In the genomic region with DNA sequence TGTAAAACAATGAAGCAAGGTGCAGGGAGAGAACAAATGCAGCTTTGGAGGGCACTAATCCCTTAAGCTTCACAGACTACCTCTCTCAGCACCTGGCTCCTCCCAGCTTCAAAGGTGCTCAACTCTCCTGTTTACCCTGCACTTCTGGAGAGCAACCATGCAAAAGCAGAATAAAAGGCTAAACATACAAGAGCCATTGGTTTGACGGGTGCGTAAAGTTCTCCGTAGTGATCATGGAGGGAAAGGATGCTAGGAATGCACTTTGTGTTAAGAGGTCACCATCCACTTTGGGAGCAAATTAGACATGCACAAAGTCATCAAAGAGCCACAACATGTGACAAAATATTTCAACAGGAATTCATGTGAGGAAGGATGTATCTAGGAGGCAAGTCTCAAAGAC, we compare ENCODE assay signal across 22 mouse cellular contexts.
DNase-seq lines count a peak whose midpoint lies in the region; ATAC-seq lines count a peak whose summit lies in the region.
"Had no signal": no experiment of that assay in that cellular context is flagged by ENCODE, and none has a peak within 500 bp of the region (broad histone marks: within the 10 kb centered on the region; RNA-seq: fewer than 3 reads in every experiment).

No protein-coding gene starts in this region.

- H3K9me3 ChIP-seq in embryonic facial prominence, embryonic 14.5 days (ENCODE audit: control insufficient read depth, low read length), result peaks cover 4% of the 10 kb centered on the region; the same call in 1 of the 2 replicates
- H3K9me3 ChIP-seq in embryonic facial prominence, embryonic 10.5 days, result peaks cover 2% of the 10 kb centered on the region; the same call in 1 of the 2 replicates
- no peaks in the 10 kb centered on the region for H3K9me3 ChIP-seq in heart, embryonic 10.5 days
- H3K9me3 ChIP-seq: embryonic facial prominence, embryonic 13.5 days; forebrain, embryonic 13.5 days; forebrain, embryonic 15.5 days; G1E had no signal

- H3K9ac ChIP-seq in embryonic facial prominence, embryonic 14.5 days (ENCODE audit: low read depth, low read length), result no peak overlapping the region
- H3K9ac ChIP-seq: embryonic facial prominence, embryonic 13.5 days; forebrain, embryonic 13.5 days; forebrain, embryonic 15.5 days; forebrain, postnatal 0 days had no signal

- H3K27me3 ChIP-seq in embryonic facial prominence, embryonic 14.5 days (replicated peaks; ENCODE audit: control insufficient read depth, insufficient read depth, low read length), result no peaks in the 10 kb centered on the region
- H3K27me3 ChIP-seq in embryonic facial prominence, embryonic 10.5 days (replicated peaks; ENCODE audit: low read depth, poor library complexity, severe bottlenecking), result no peaks in the 10 kb centered on the region
- no peaks in the 10 kb centered on the region for H3K27me3 ChIP-seq in heart, embryonic 10.5 days (ENCODE audit: insufficient read depth, poor library complexity, severe bottlenecking)
- H3K27me3 ChIP-seq: CH12.LX; embryonic facial prominence, embryonic 13.5 days; forebrain, embryonic 13.5 days; forebrain, embryonic 15.5 days had no signal

- 61% methylated on average over 3 of the region's 3 CpGs for WGBS in embryonic facial prominence, embryonic 14.5 days
- 58% methylated on average over 3 of the region's 3 CpGs for WGBS in embryonic facial prominence, embryonic 10.5 days
- 74% methylated on average over 3 of the region's 3 CpGs for WGBS in heart, embryonic 10.5 days

- ATAC-seq in embryonic facial prominence, embryonic 14.5 days (ENCODE audit: low read depth), result peak; percentile 37; the same call in 1 of the 2 replicates
- ATAC-seq: activated CD4-positive, CD25-positive, alpha-beta regulatory T cell, adult 4 months; CD4-positive, CD25-positive, alpha-beta regulatory T cell, adult 4 months; forebrain, embryonic 13.5 days; forebrain, embryonic 15.5 days; forebrain, postnatal 0 days had no signal

- DNase-seq in embryonic facial prominence, embryonic 14.5 days (ENCODE audit: low spot score), result peak; percentile 31
- no peak for DNase-seq in embryonic facial prominence, embryonic 10.5 days (ENCODE audit: low spot score)
- DNase-seq in heart, embryonic 10.5 days (ENCODE audit: low spot score), result peak; percentile 57
- DNase-seq in heart, postnatal 25 days (ENCODE audit: low spot score), result no peak
- DNase-seq in gastrocnemius, adult 8-10 months (ENCODE audit: low spot score in 2 of 2), result no peak
- DNase-seq: adrenal gland, adult 8-10 months; adrenal gland, postnatal 14 days; adrenal gland, postnatal 36 days; B cell, adult 2 months; cerebellum, adult 11-12 months; cerebellum, adult 2 months; cerebellum, adult 9-10 months; cerebellum, postnatal 10 days; cerebellum, postnatal 25 days; forebrain, postnatal 0 days had no signal

- H3K4me1 ChIP-seq in embryonic facial prominence, embryonic 14.5 days (ENCODE audit: control insufficient read depth, insufficient read depth, low read length), result no peaks in the 10 kb centered on the region
- H3K4me1 ChIP-seq in embryonic facial prominence, embryonic 10.5 days, result peaks cover 18% of the 10 kb centered on the region
- H3K4me1 ChIP-seq in heart, embryonic 10.5 days, result peaks cover 30% of the 10 kb centered on the region
- H3K4me1 ChIP-seq: forebrain, embryonic 13.5 days; forebrain, embryonic 15.5 days had no signal

- H3K27ac ChIP-seq in embryonic facial prominence, embryonic 14.5 days (replicated peaks; ENCODE audit: low read depth, low read length), result no peak overlapping the region
- H3K27ac ChIP-seq in embryonic facial prominence, embryonic 10.5 days (replicated peaks), result no peak overlapping the region
- H3K27ac ChIP-seq in heart, embryonic 10.5 days, result no peak overlapping the region
- H3K27ac ChIP-seq: embryonic facial prominence, embryonic 13.5 days; forebrain, embryonic 13.5 days; forebrain, embryonic 15.5 days had no signal

- H3K36me3 ChIP-seq in embryonic facial prominence, embryonic 14.5 days (ENCODE audit: control insufficient read depth, insufficient read depth, low read length), result no peaks in the 10 kb centered on the region
- no peaks in the 10 kb centered on the region for H3K36me3 ChIP-seq in embryonic facial prominence, embryonic 10.5 days (replicated peaks)
- H3K36me3 ChIP-seq in heart, embryonic 10.5 days, result no peaks in the 10 kb centered on the region
- H3K36me3 ChIP-seq: embryonic facial prominence, embryonic 13.5 days; forebrain, embryonic 15.5 days; G1E had no signal

- intact Hi-C loops in heart, postnatal 25 days (cut with DNase I), result no loop called here

- no peak overlapping the region for H3K4me2 ChIP-seq in embryonic facial prominence, embryonic 14.5 days (ENCODE audit: low read depth, low read length)
- H3K4me2 ChIP-seq: embryonic facial prominence, embryonic 13.5 days; forebrain, embryonic 13.5 days; forebrain, embryonic 15.5 days had no signal

- no peak overlapping the region for H3K4me3 ChIP-seq in embryonic facial prominence, embryonic 14.5 days (ENCODE audit: low read depth, low read length)
- no peak overlapping the region for H3K4me3 ChIP-seq in embryonic facial prominence, embryonic 10.5 days
- H3K4me3 ChIP-seq in heart, embryonic 10.5 days, result no peak overlapping the region
- H3K4me3 ChIP-seq: embryonic facial prominence, embryonic 13.5 days; forebrain, embryonic 13.5 days; forebrain, embryonic 15.5 days had no signal

Comparison
In these comparisons a context has a peak if more than half of its experiments do, and no peak if none do; other contexts are left out.
1. DNase-seq: peak in embryonic facial prominence, embryonic 14.5 days (single experiment) and heart, embryonic 10.5 days (single experiment); none in embryonic facial prominence, embryonic 10.5 days (single experiment), heart, postnatal 25 days (single experiment) and gastrocnemius, adult 8-10 months (0 of 2).